9 mouse cellular contexts compared by ENCODE assay signal in the genomic region with DNA sequence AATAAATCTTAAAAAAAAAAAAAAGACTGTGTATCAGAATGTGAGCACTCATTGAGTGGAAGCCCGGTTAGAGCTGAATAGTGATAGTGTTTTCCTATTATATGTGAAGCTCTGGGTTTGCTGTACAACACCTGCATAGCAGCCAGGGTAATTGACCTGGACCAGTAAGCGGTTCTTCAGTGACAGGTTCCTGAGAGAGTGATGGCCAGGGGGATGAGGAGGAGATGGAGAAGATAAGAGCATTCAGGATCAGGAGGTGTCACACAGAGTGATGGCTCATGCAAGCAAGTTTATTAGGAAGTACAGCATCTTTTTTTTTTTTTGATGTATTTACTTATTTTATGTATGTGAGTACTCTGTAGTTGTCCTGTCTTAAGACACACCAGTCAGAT. TPM values are rescaled to one million over a fixed set of nuclear protein-coding genes. Genes with fewer than 3 reads are reported as not detected.
DNase-seq lines count a peak whose midpoint lies in the region; ATAC-seq and TF ChIP-seq lines count a peak whose summit lies in the region.
"Had no signal": no experiment of that assay in that cellular context is flagged by ENCODE, and none has a peak within 500 bp of the region (broad histone marks: within the 10 kb centered on the region; RNA-seq: fewer than 3 reads in every experiment).

No protein-coding gene starts in this region.

- peak overlapping the region; percentile 71 for H3K4me3 ChIP-seq in kidney, embryonic 15.5 days (replicated peaks)
- no peak overlapping the region for H3K4me3 ChIP-seq in kidney, adult 2 months (ENCODE audit: insufficient read depth, low read depth, low read length)
- peak overlapping the region; percentile 32; the same call in 1 of the 2 replicates for H3K4me3 ChIP-seq in bone marrow macrophage, adult 2 months (ENCODE audit: insufficient read depth, low read length)
- peak overlapping the region; percentile 78; the same call in 1 of the 2 replicates for H3K4me3 ChIP-seq in midbrain, embryonic 15.5 days

- H3K4me1 ChIP-seq in kidney, embryonic 15.5 days, result peaks cover 24% of the 10 kb centered on the region
- H3K4me1 ChIP-seq in kidney, adult 2 months (ENCODE audit: control insufficient read depth, insufficient read depth, low read length), result peaks cover 4% of the 10 kb centered on the region; the same call in 1 of the 2 replicates
- H3K4me1 ChIP-seq in bone marrow macrophage, adult 2 months (ENCODE audit: control insufficient read depth, insufficient read depth, low read length), result peaks cover 5% of the 10 kb centered on the region; the same call in 1 of the 2 replicates
- H3K4me1 ChIP-seq in midbrain, embryonic 15.5 days, result peaks cover 11% of the 10 kb centered on the region

- TF ChIP-seq CTCF in kidney, adult 2 months (conservative IDR thresholded peaks at IDR 0.05; ENCODE audit: insufficient read depth, insufficient read length, low read depth, low read length), result no peak
- no peak for TF ChIP-seq CTCF in bone marrow macrophage, adult 2 months (IDR thresholded peaks at IDR 0.05; ENCODE audit: low read depth, low read length)

- peaks cover 7% of the 10 kb centered on the region; the same call in 1 of the 2 replicates for H3K27me3 ChIP-seq in kidney, embryonic 15.5 days
- H3K27me3 ChIP-seq in kidney, adult 2 months (replicated peaks; ENCODE audit: control insufficient read depth, insufficient read depth, low read length), result no peaks in the 10 kb centered on the region
- H3K27me3 ChIP-seq in midbrain, embryonic 15.5 days (replicated peaks), result peaks cover 15% of the 10 kb centered on the region

- no peaks in the 10 kb centered on the region for H3K9me3 ChIP-seq in kidney, embryonic 15.5 days (replicated peaks)
- H3K9me3 ChIP-seq in midbrain, embryonic 15.5 days, result no peaks in the 10 kb centered on the region

- TF ChIP-seq POLR2A in kidney, adult 2 months (IDR thresholded peaks at IDR 0.05; ENCODE audit: low read depth, low read length), result no peak
- TF ChIP-seq POLR2A in bone marrow macrophage, adult 2 months (IDR thresholded peaks at IDR 0.05; ENCODE audit: borderline replicate concordance, low read depth, low read length), result no peak

- WGBS in kidney, embryonic 15.5 days, result 63% methylated on average over 2 of the region's 2 CpGs
- 56% methylated on average over 2 of the region's 2 CpGs for WGBS in kidney, adult 2 months
- WGBS in midbrain, embryonic 15.5 days, result 74% methylated on average over 2 of the region's 2 CpGs

- H3K27ac ChIP-seq in kidney, embryonic 15.5 days, result no peak overlapping the region
- H3K27ac ChIP-seq in kidney, adult 2 months (ENCODE audit: insufficient read depth, low read depth, low read length), result no peak overlapping the region
- H3K27ac ChIP-seq in bone marrow macrophage, adult 2 months (ENCODE audit: insufficient read depth, low read depth, low read length), result no peak overlapping the region
- H3K27ac ChIP-seq in midbrain, embryonic 15.5 days, result no peak overlapping the region

- no peak for DNase-seq in kidney, adult 2 months
- DNase-seq in induced T-regulatory cell, adult 2 months (ENCODE audit: low read depth), result peak; percentile 27
- DNase-seq in gastrocnemius, postnatal 25 days, result no peak
- DNase-seq in urinary bladder, postnatal 10 days (ENCODE audit: low spot score), result no peak

- peak overlapping the region; percentile 81 for H3K9ac ChIP-seq in kidney, embryonic 15.5 days
- H3K9ac ChIP-seq in midbrain, embryonic 15.5 days, result no peak overlapping the region

- no peak for ATAC-seq in kidney, embryonic 15.5 days (replicated peaks; ENCODE audit: low FRiP score)
- no peak for ATAC-seq in midbrain, embryonic 15.5 days (replicated peaks)
- no peak for ATAC-seq in CD4-positive, CD25-positive, alpha-beta regulatory T cell, adult 4 months

- H3K4me2 ChIP-seq in kidney, embryonic 15.5 days, result peak overlapping the region; percentile 83
- H3K4me2 ChIP-seq in midbrain, embryonic 15.5 days, result peak overlapping the region; percentile 97; the same call in 1 of the 2 replicates

- H3K36me3 ChIP-seq in kidney, embryonic 15.5 days, result peaks cover 32% of the 10 kb centered on the region
- no peaks in the 10 kb centered on the region for H3K36me3 ChIP-seq in kidney, adult 2 months (ENCODE audit: control insufficient read depth, insufficient read depth, low read length)
- H3K36me3 ChIP-seq in midbrain, embryonic 15.5 days (replicated peaks), result 0 out of 2 replicates have a peak, but pooled peaks cover 4% of the 10 kb centered on the region

RNA-seq across cellular contexts. Expression of a gene that starts 1.0 kb away (rescaled TPM):
- 32.9 and 33.1 TPM in 2 replicates for polyA plus RNA-seq in kidney, embryonic 15.5 days (2015; fragmentation: Nextera tagmentation; extraction: Ambion mirVana)
- 1.7 and 2.0 TPM in 2 replicates for polyA plus RNA-seq in kidney, adult 2 months (2012; rRNA removed)
- polyA plus RNA-seq in bone marrow macrophage, adult 2 months (2012; ENCODE audit: insufficient read depth, insufficient read length, missing spikeins), result 9.2 and 12.1 TPM in 2 replicates
- 7.5 and 7.7 TPM in 2 replicates for polyA plus RNA-seq in midbrain, embryonic 15.5 days (2015; fragmentation: Nextera tagmentation; extraction: Ambion mirVana)
- total RNA-seq in gastrocnemius, postnatal 25 days (2021), result 1 to 10 TPM in 1 of 2 experiments, under 1 TPM in 1; 0.92 to 1.4 TPM
- 1 to 10 TPM; 4.8 to 6.5 TPM for polyA plus RNA-seq in CD4-positive, CD25-positive, alpha-beta regulatory T cell, adult 4 months (2017; shearing (Covaris generic))

RNA-seq across cellular contexts. Expression of a gene that starts 1.1 kb away (rescaled TPM):
- 17.7 and 20.4 TPM in 2 replicates for polyA plus RNA-seq in kidney, embryonic 15.5 days (2015; fragmentation: Nextera tagmentation; extraction: Ambion mirVana)
- polyA plus RNA-seq in kidney, adult 2 months (2012; rRNA removed), result 73.1 and 83.7 TPM in 2 replicates
- 3.3 and 3.4 TPM in 2 replicates for polyA plus RNA-seq in bone marrow macrophage, adult 2 months (2012; ENCODE audit: insufficient read depth, insufficient read length, missing spikeins)
- 11.3 and 11.5 TPM in 2 replicates for polyA plus RNA-seq in midbrain, embryonic 15.5 days (2015; fragmentation: Nextera tagmentation; extraction: Ambion mirVana)
- total RNA-seq in gastrocnemius, postnatal 25 days (2021), result 10 to 100 TPM; 45.2 to 46.4 TPM
- polyA plus RNA-seq in CD4-positive, CD25-positive, alpha-beta regulatory T cell, adult 4 months (2017; shearing (Covaris generic)), result 1 to 10 TPM; 1.1 to 2.7 TPM

RNA-seq across cellular contexts. Expression of a gene that starts 17.4 kb away (rescaled TPM):
- polyA plus RNA-seq in kidney, embryonic 15.5 days (2015; fragmentation: Nextera tagmentation; extraction: Ambion mirVana), result 67.6 and 68.1 TPM in 2 replicates
- 17.0 and 18.1 TPM in 2 replicates for polyA plus RNA-seq in kidney, adult 2 months (2012; rRNA removed)
- 15.2 and 16.4 TPM in 2 replicates for polyA plus RNA-seq in bone marrow macrophage, adult 2 months (2012; ENCODE audit: insufficient read depth, insufficient read length, missing spikeins)
- 104 and 110 TPM in 2 replicates for polyA plus RNA-seq in midbrain, embryonic 15.5 days (2015; fragmentation: Nextera tagmentation; extraction: Ambion mirVana)
- total RNA-seq in gastrocnemius, postnatal 25 days (2021), result 10 to 100 TPM; 21.8 to 24.1 TPM
- polyA plus RNA-seq in CD4-positive, CD25-positive, alpha-beta regulatory T cell, adult 4 months (2017; shearing (Covaris generic)), result 10 to 100 TPM; 29.2 to 31.7 TPM

RNA-seq across cellular contexts. Expression of a gene that starts 55.9 kb away (rescaled TPM):
- polyA plus RNA-seq in kidney, embryonic 15.5 days (2015; fragmentation: Nextera tagmentation; extraction: Ambion mirVana), result 0.68 and 0.87 TPM in 2 replicates
- 0.59 and 0.90 TPM in 2 replicates for polyA plus RNA-seq in kidney, adult 2 months (2012; rRNA removed)
- polyA plus RNA-seq in bone marrow macrophage, adult 2 months (2012; ENCODE audit: insufficient read depth, insufficient read length, missing spikeins), result not detected in 2 replicates
- 7.7 and 8.4 TPM in 2 replicates for polyA plus RNA-seq in midbrain, embryonic 15.5 days (2015; fragmentation: Nextera tagmentation; extraction: Ambion mirVana)
- not detected for total RNA-seq in gastrocnemius, postnatal 25 days (2021)
- polyA plus RNA-seq in CD4-positive, CD25-positive, alpha-beta regulatory T cell, adult 4 months (2017; shearing (Covaris generic)), result not detected
- total RNA-seq: layer of hippocampus, adult 18-20 months had no signal

RNA-seq across cellular contexts. Expression of a gene that starts 56.3 kb away (rescaled TPM):
- polyA plus RNA-seq in kidney, embryonic 15.5 days (2015; fragmentation: Nextera tagmentation; extraction: Ambion mirVana), result 29.7 and 32.2 TPM in 2 replicates
- polyA plus RNA-seq in kidney, adult 2 months (2012; rRNA removed), result 7.5 and 8.6 TPM in 2 replicates
- polyA plus RNA-seq in bone marrow macrophage, adult 2 months (2012; ENCODE audit: insufficient read depth, insufficient read length, missing spikeins), result 29.5 and 36.6 TPM in 2 replicates
- 20.6 and 22.6 TPM in 2 replicates for polyA plus RNA-seq in midbrain, embryonic 15.5 days (2015; fragmentation: Nextera tagmentation; extraction: Ambion mirVana)
- 10 to 100 TPM; 24.3 to 24.4 TPM for total RNA-seq in gastrocnemius, postnatal 25 days (2021)
- 10 to 100 TPM; 11.4 to 16.4 TPM for polyA plus RNA-seq in CD4-positive, CD25-positive, alpha-beta regulatory T cell, adult 4 months (2017; shearing (Covaris generic))
